Mouse (Mus musculus): ENCODE measurements around the gene Atxn2. TPM values are rescaled to one million over a fixed set of nuclear protein-coding genes. Genes with fewer than 3 reads are reported as not detected.

Atxn2 gene
- total RNA-seq, 2 experiments from 2014 or later: 191 to 216 TPM

- DNase-seq (ENCODE audit: low spot score in 2 of 2): no peak
These were observed 101.5 kb downstream of the Atxn2 start for GRCm38 (mm10) chr5:121812526-121813243.

GRCm38 (mm10) chr5:121813744-121814143, 102.6 kb downstream of the Atxn2 start:
- no peak for DNase-seq (ENCODE audit: low spot score in 2 of 2)

- no peak for DNase-seq (ENCODE audit: low spot score in 2 of 2)
These were observed 103.9 kb downstream of the Atxn2 start for GRCm38 (mm10) chr5:121815067-121815466.

GRCm38 (mm10) chr5:121815867-121816380, 104.8 kb downstream of the Atxn2 start:
- no peak for DNase-seq (ENCODE audit: low spot score in 2 of 2)

- no peak for DNase-seq (ENCODE audit: low spot score in 2 of 2)
These were observed 105.5 kb downstream of the Atxn2 start for GRCm38 (mm10) chr5:121816611-121817010.

GRCm38 (mm10) chr5:121817551-121817950, 106.4 kb downstream of the Atxn2 start:
- DNase-seq (ENCODE audit: low spot score in 2 of 2): no peak

GRCm38 (mm10) chr5:121818401-121818800, 107.3 kb downstream of the Atxn2 start:
- no peak for DNase-seq (ENCODE audit: low spot score in 2 of 2)

GRCm38 (mm10) chr5:121818862-121819261, 107.7 kb downstream of the Atxn2 start:
- no peak for DNase-seq (ENCODE audit: low spot score in 2 of 2)

GRCm38 (mm10) chr5:121819559-121819958, 108.4 kb downstream of the Atxn2 start:
- no peak for DNase-seq (ENCODE audit: low spot score in 2 of 2)

- no peak for DNase-seq (ENCODE audit: low spot score in 2 of 2)
These were observed 109.0 kb downstream of the Atxn2 start for GRCm38 (mm10) chr5:121820161-121820560.

GRCm38 (mm10) chr5:121820657-121821056, 109.5 kb downstream of the Atxn2 start:
- DNase-seq (ENCODE audit: low spot score in 2 of 2): no peak

- no peak for DNase-seq (ENCODE audit: low spot score in 2 of 2)
These were observed 110.0 kb downstream of the Atxn2 start for GRCm38 (mm10) chr5:121821116-121821515.

- DNase-seq (ENCODE audit: low spot score in 2 of 2): no peak
These were observed 110.4 kb downstream of the Atxn2 start for GRCm38 (mm10) chr5:121821552-121821951.

GRCm38 (mm10) chr5:121822786-121823505, 111.8 kb downstream of the Atxn2 start:
- no peak for DNase-seq (ENCODE audit: low spot score in 2 of 2)

- no peak for DNase-seq (ENCODE audit: low spot score in 2 of 2)
These were observed 112.5 kb downstream of the Atxn2 start for GRCm38 (mm10) chr5:121823668-121824067.

GRCm38 (mm10) chr5:121824121-121824520, 113.0 kb downstream of the Atxn2 start:
- DNase-seq (ENCODE audit: low spot score in 2 of 2): no peak

GRCm38 (mm10) chr5:121825606-121826005, 114.5 kb downstream of the Atxn2 start:
- DNase-seq (ENCODE audit: low spot score in 2 of 2): no peak

GRCm38 (mm10) chr5:121827876-121828275, 116.7 kb downstream of the Atxn2 start:
- DNase-seq (ENCODE audit: low spot score in 2 of 2): no peak

GRCm38 (mm10) chr5:121828491-121829432, 117.6 kb downstream of the Atxn2 start:
- DNase-seq (ENCODE audit: low spot score in 2 of 2): no peak

- no peak for DNase-seq (ENCODE audit: low spot score in 2 of 2)
These were observed 120.0 kb downstream of the Atxn2 start for GRCm38 (mm10) chr5:121831002-121831601.

All from adrenal gland, postnatal 4 days (tissue).